Mouse (Mus musculus) hindlimb bud, embryonic 11.5 days (tissue): ENCODE measurements around the gene Ruvbl1.

Source experiments
- DNase-seq: peaks from one replicate; pipeline ENCODE4 v3.0.0-alpha.2; 2012; ENCODE audit warnings: low read depth, low spot score; ENCODE audit errors: extremely low spot score

The Ruvbl1 gene

GRCm38 (mm10) chr6:88465181-88465920 lies at the start of gene Ruvbl1:
Ruvbl1 (plus strand) TSS chr6:88465409.
- DNase-seq = peak; percentile 86

GRCm38 (mm10) chr6:88416130-88416758 lies 49.0 kb upstream of the Ruvbl1 start:
- no peak for DNase-seq

GRCm38 (mm10) chr6:88431202-88431601 lies 34.0 kb upstream of the Ruvbl1 start:
- DNase-seq = no peak

GRCm38 (mm10) chr6:88435609-88436008 lies 29.6 kb upstream of the Ruvbl1 start:
- DNase-seq = no peak

GRCm38 (mm10) chr6:88439056-88439455 lies 26.2 kb upstream of the Ruvbl1 start:
- DNase-seq = no peak

- no peak for DNase-seq
Measured at GRCm38 (mm10) chr6:88442551-88442950, 22.7 kb upstream of the Ruvbl1 start.

- DNase-seq = no peak
Measured at GRCm38 (mm10) chr6:88443446-88443845, 21.8 kb upstream of the Ruvbl1 start.

GRCm38 (mm10) chr6:88444076-88444750 lies 21.0 kb upstream of the Ruvbl1 start:
- DNase-seq = no peak

GRCm38 (mm10) chr6:88445661-88446060 lies 19.5 kb upstream of the Ruvbl1 start:
- DNase-seq = no peak

- no peak for DNase-seq
Measured at GRCm38 (mm10) chr6:88446063-88447002, 18.9 kb upstream of the Ruvbl1 start, which contains the start of gene Eefsec. Eefsec (minus strand) TSS chr6:88446539.

GRCm38 (mm10) chr6:88447454-88447853 lies 17.8 kb upstream of the Ruvbl1 start:
- DNase-seq = no peak

GRCm38 (mm10) chr6:88454545-88454944 lies 10.7 kb upstream of the Ruvbl1 start:
- no peak for DNase-seq

- no peak for DNase-seq
Measured at GRCm38 (mm10) chr6:88469878-88470277, 4.7 kb downstream of the Ruvbl1 start.

- DNase-seq = no peak
Measured at GRCm38 (mm10) chr6:88480421-88480820, 15.2 kb downstream of the Ruvbl1 start.

GRCm38 (mm10) chr6:88483111-88483510 lies 17.9 kb downstream of the Ruvbl1 start:
- DNase-seq = no peak

- DNase-seq = no peak
Measured at GRCm38 (mm10) chr6:88483913-88484312, 18.7 kb downstream of the Ruvbl1 start.

- no peak for DNase-seq
Measured at GRCm38 (mm10) chr6:88485378-88485777, 20.2 kb downstream of the Ruvbl1 start.

GRCm38 (mm10) chr6:88486893-88487292 lies 21.7 kb downstream of the Ruvbl1 start:
- DNase-seq = no peak

GRCm38 (mm10) chr6:88489026-88489425 lies 23.8 kb downstream of the Ruvbl1 start:
- DNase-seq = no peak

GRCm38 (mm10) chr6:88489834-88490233 lies 24.6 kb downstream of the Ruvbl1 start:
- no peak for DNase-seq
